Mouse (Mus musculus) limb, embryonic 12.5 days (tissue): ENCODE measurements at regions not wholly inside any gene's neighbourhood (a gene's known extent, or its start where the extent isn't known, plus 50 kb on each side); places are given as distances from the start of the nearest gene placed in this dataset. TPM values are rescaled to one million over a fixed set of nuclear protein-coding genes. Genes with fewer than 3 reads are reported as not detected.

ENCODE experiments used
- ATAC-seq: fragments of 200-750 bp; cut with Nextera tagmentation; 2 replicates; pipeline ENCODE4 v1.8.0; 2017; ENCODE audit warnings: low read depth, moderate TSS enrichment; ENCODE audit not compliant: insufficient number of reproducible peaks, insufficient read depth, low FRiP score, low TSS enrichment
- H3K27ac ChIP-seq: fragments of 300-500 bp; sonication (generic); 2 replicates; pipeline ENCODE4 v1.5.1; 2016; ENCODE audit warnings: mild to moderate bottlenecking, moderate library complexity
- H3K27me3 ChIP-seq: fragments of 300-500 bp; sonication (generic); 2 replicates; pipeline ENCODE4 v1.6.1; 2016; ENCODE audit warnings: mild to moderate bottlenecking, moderate library complexity
- H3K36me3 ChIP-seq: fragments of 300-500 bp; sonication (generic); 2 replicates; pipeline ENCODE4 v1.6.1; 2016; ENCODE audit warnings: mild to moderate bottlenecking, moderate library complexity
- H3K4me1 ChIP-seq: fragments of 300-500 bp; sonication (generic); replicated peaks from 2 replicates; pipeline ENCODE4 v1.6.1; 2016
- H3K4me2 ChIP-seq: fragments of 300-500 bp; sonication (generic); 2 replicates; pipeline ENCODE4 v1.6.1; 2016; ENCODE audit warnings: mild to moderate bottlenecking, moderate library complexity
- H3K4me3 ChIP-seq: fragments of 300-500 bp; sonication (generic); replicated peaks from 2 replicates; pipeline ENCODE4 v1.5.1; 2016; ENCODE audit warnings: mild to moderate bottlenecking
- H3K9ac ChIP-seq: fragments of 300-500 bp; sonication (generic); replicated peaks from 2 replicates; pipeline ENCODE4 v1.6.1; 2016; ENCODE audit warnings: mild to moderate bottlenecking, moderate library complexity
- H3K9me3 ChIP-seq: fragments of 300-500 bp; sonication (generic); 2 replicates; pipeline ENCODE4 v1.6.1; 2016; ENCODE audit warnings: mild to moderate bottlenecking, moderate library complexity
- WGBS: fragments of 180-500 bp; shearing (Covaris S2); methylation state at CpG from one replicate; pipeline ENCODE4 v1.1.7; 2016; 5-methylcytosine and 5-hydroxymethylcytosine counted together
- microRNA-seq: library from miRNA; unstranded; fragments of <30 nt; microRNA quantifications from one replicate; pipeline ENCODE4, GENCODE M21; 2017

DNA sequence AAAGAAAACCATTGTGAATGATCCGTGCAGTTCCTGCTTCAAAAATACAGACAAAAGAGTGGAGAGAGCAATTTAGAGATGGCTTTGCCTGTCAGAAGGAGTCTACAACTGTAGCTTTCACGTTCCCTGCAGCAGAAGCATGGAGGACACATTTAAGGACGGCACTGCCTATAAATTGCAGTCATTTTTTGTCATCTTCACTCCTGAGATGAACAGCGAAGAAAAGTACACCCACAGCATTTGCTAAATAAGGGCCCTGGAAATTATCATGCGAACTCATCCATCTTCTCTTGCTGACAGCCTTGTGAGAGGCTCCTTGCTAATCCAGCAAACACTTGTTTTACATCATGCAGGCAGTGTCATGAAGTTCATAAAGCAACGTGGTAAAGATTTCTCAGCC, 302.5 kb downstream of the Tmsb4x start:
- 71% methylated on average over 6 of the region's 6 CpGs for WGBS
- Histone ChIP-seq H3K27ac (no peak overlapping the region), H3K9ac (no peak overlapping the region), H3K4me2 (no peak overlapping the region), H3K36me3 (no peaks in the 10 kb centered on the region), H3K27me3 (peaks cover 25% of the 10 kb centered on the region), H3K9me3 (no peaks in the 10 kb centered on the region), H3K4me1 (no peaks in the 10 kb centered on the region), H3K4me3 (no peak overlapping the region)
- ATAC-seq = no peak

DNA sequence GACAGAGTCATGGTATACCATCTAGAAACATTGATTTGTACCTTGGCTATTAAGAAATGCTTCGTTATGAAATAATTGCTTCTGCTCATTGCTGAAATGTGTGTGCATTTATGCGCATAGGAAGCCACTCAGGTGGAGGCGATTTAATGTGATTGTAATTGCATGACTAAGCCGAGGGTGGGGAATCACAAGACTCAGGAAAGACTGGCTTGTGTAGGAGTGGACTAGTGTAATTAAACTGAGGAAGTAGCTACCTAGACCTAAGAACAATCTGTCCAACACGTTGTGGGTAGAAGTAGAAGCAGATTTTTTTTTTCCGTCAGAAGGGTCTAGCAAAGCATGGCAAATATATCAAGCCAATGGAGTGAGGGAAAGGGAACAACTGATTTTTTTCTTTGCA, 308.4 kb downstream of the Tmsb4x start:
- no peaks in the 10 kb centered on the region for H3K9me3 ChIP-seq
- no peak overlapping the region for H3K4me3 ChIP-seq
- no peak for ATAC-seq
- WGBS = 75% methylated on average over 6 of the region's 6 CpGs
- no peak overlapping the region for H3K27ac ChIP-seq
- no peaks in the 10 kb centered on the region for H3K36me3 ChIP-seq
- no peak overlapping the region for H3K4me2 ChIP-seq
- peaks cover 29% of the 10 kb centered on the region for H3K27me3 ChIP-seq
- H3K4me1 ChIP-seq = no peaks in the 10 kb centered on the region
- no peak overlapping the region for H3K9ac ChIP-seq

DNA sequence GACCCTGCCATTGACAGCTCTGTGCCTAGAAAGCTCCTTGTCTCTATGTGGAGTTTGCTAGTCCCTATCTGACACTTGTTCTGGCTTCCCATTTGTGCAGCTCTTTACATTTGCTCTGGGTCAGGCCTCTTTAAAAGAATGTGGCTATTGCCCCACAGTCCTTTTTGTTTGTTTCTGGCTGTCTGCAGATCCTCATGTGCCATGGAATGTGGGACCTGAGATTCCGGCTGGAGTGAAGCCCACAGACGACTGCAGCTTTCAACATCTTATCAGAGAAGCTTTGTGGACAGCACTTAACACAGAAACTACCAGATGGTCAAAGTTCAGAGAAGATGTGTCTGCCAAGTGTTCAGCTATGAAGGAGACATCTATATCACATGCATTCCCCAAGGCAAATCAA, 309.7 kb upstream of the Egfl6 start:
- H3K4me3 ChIP-seq = no peak overlapping the region
- no peak overlapping the region for H3K27ac ChIP-seq
- no peaks in the 10 kb centered on the region for H3K36me3 ChIP-seq
- no peak overlapping the region for H3K4me2 ChIP-seq
- 72% methylated on average over 2 of the region's 2 CpGs for WGBS
- no peaks in the 10 kb centered on the region for H3K4me1 ChIP-seq
- peaks cover 27% of the 10 kb centered on the region for H3K27me3 ChIP-seq
- H3K9ac ChIP-seq = no peak overlapping the region
- no peaks in the 10 kb centered on the region for H3K9me3 ChIP-seq
- ATAC-seq = no peak

DNA sequence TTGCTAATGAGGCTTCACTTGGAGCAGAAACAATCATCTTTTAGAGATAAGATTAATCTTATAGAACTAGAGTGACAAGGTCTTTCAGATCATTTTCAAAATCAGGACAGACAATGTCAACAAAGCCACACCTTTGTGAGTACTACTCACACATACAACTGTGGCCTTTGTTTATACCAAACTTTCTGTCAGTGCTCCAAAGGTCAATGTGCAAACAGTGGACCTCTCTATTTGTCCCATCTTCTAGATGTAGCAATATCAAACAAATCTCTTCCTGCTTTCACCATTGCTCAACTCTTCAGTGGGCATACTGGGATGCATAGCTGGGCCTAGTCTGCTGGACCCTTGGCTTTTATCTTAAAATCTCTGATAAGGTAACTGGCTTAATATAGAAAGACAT, 300.9 kb upstream of the Egfl6 start:
- no peak overlapping the region for H3K9ac ChIP-seq
- H3K4me1 ChIP-seq = no peaks in the 10 kb centered on the region
- ATAC-seq = no peak
- H3K36me3 ChIP-seq = no peaks in the 10 kb centered on the region
- no peak overlapping the region for H3K4me2 ChIP-seq
- H3K27ac ChIP-seq = no peak overlapping the region
- no peak overlapping the region for H3K4me3 ChIP-seq
- no peaks in the 10 kb centered on the region for H3K9me3 ChIP-seq
- peaks cover 8% of the 10 kb centered on the region; the same call in 1 of the 2 replicates for H3K27me3 ChIP-seq

DNA sequence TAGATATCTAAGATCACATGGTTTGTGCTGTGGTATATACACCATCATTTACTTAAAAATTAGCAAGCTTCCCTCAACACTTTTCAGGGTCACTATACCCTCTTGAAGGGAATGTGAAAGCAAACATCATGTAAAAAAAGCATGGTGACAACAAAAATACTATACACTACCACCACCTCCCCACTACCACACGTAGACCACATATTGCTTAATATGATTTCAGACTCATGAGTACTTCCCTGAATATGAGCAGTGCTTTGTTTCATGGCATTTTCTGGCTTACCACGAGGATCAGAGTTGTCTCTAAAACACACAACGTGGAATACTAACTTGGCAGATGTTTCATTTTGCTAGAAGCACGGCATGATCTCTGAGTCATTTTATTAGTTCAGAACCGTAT, 284.0 kb upstream of the Egfl6 start:
- 0 out of 2 replicates have a peak, but pooled peaks cover 4% of the 10 kb centered on the region for H3K27me3 ChIP-seq
- ATAC-seq = no peak
- 91% methylated on average over 5 of the region's 5 CpGs for WGBS

DNA sequence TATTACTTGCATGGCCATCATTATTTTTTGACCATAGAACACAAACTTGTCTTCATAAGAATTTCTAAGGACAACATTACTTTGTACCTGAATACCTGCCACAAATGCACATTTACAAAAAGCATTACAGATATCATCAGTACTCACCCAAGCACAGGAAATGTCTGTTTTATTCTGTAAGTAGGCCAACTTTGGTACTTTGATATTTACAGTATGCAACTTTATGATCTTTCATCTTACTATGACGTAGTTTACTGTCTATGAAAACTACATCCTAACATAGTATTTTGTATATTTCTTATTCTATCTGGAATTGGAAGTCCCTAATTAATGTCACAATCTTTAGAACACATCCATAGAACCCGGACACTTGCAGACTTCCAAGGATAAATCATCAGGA, 282.2 kb upstream of the Egfl6 start:
- no peak for ATAC-seq

More for the DNA sequence above, 284.0 kb upstream of the Egfl6 start:
- Histone ChIP-seq H3K36me3 (no peaks in the 10 kb centered on the region), H3K9ac (no peak overlapping the region), H3K4me3 (no peak overlapping the region), H3K4me2 (no peak overlapping the region), H3K4me1 (no peaks in the 10 kb centered on the region), H3K27ac (no peak overlapping the region), H3K9me3 (no peaks in the 10 kb centered on the region)

More for the DNA sequence above, 282.2 kb upstream of the Egfl6 start:
- Histone ChIP-seq H3K27ac (no peak overlapping the region), H3K4me1 (no peaks in the 10 kb centered on the region), H3K4me2 (no peak overlapping the region), H3K4me3 (no peak overlapping the region), H3K9ac (no peak overlapping the region), H3K36me3 (no peaks in the 10 kb centered on the region), H3K9me3 (no peaks in the 10 kb centered on the region), H3K27me3 (peaks cover 4% of the 10 kb centered on the region; the same call in 1 of the 2 replicates)
- WGBS = 70% methylated on average over 2 of the region's 2 CpGs

Small RNA genes lying in the stretch of these regions (microRNA-seq; reads per million reads assigned to microRNA genes)
- not detected for gene Gm22368
- not detected for gene Gm44376
